Mouse (Mus musculus): Measurements from ENCODE around the gene Gm20458. TPM values are rescaled to one million over a fixed set of nuclear protein-coding genes. Genes with fewer than 3 reads are reported as not detected.

Gene Gm20458
- polyA plus RNA-seq, 1 experiment from 2014 or later: 19.2 TPM

- H3K4me3 ChIP-seq (replicated peaks; ENCODE audit: low read length): no peak within 1 kb of the TSS
- H3K27me3 ChIP-seq (ENCODE audit: control insufficient read depth, insufficient read depth, low read length): no peaks in the 10 kb centered on the region
- H3K4me1 ChIP-seq (ENCODE audit: control insufficient read depth, insufficient read depth, low read length): no peaks in the 10 kb centered on the region
- WGBS: 80% methylated on average over 6 of the region's 6 CpGs
- no peaks in the 10 kb centered on the region for H3K9me3 ChIP-seq (replicated peaks; ENCODE audit: control insufficient read depth, low read length)
- no peak within 1 kb of the TSS for H3K27ac ChIP-seq (ENCODE audit: low read length)
- no peak for ATAC-seq (ENCODE audit: insufficient read depth, low FRiP score)
- H3K36me3 ChIP-seq (ENCODE audit: control insufficient read depth, insufficient read depth, low read length): no peaks in the 10 kb centered on the region
- no peak within 1 kb of the TSS for H3K9ac ChIP-seq (ENCODE audit: low read length)
- H3K4me2 ChIP-seq (ENCODE audit: low read depth, low read length): no peak within 1 kb of the TSS
Observed at GRCm38 (mm10) chr2:164473624-164474023, 12.9 kb downstream of the Gm20458 start, which contains the start of gene Trp53tg5. Trp53tg5 (minus strand) TSS chr2:164473724.

- Histone ChIP-seq H3K4me2 (ENCODE audit: low read depth, low read length) (peak within 1 kb of the TSS; percentile 97), H3K9ac (ENCODE audit: low read length) (peak within 1 kb of the TSS; percentile 81), H3K36me3 (ENCODE audit: control insufficient read depth, insufficient read depth, low read length) (no peaks in the 10 kb centered on the region), H3K4me1 (ENCODE audit: control insufficient read depth, insufficient read depth, low read length) (peaks cover 9% of the 10 kb centered on the region), H3K27ac (ENCODE audit: low read length) (no peak within 1 kb of the TSS), H3K27me3 (ENCODE audit: control insufficient read depth, insufficient read depth, low read length) (no peaks in the 10 kb centered on the region), H3K9me3 (replicated peaks; ENCODE audit: control insufficient read depth, low read length) (no peaks in the 10 kb centered on the region), H3K4me3 (replicated peaks; ENCODE audit: low read length) (peak within 1 kb of the TSS; percentile 77)
- no peak for ATAC-seq (ENCODE audit: insufficient read depth, low FRiP score)
- WGBS: 3% methylated on average over 26 of the region's 26 CpGs
Observed at GRCm38 (mm10) chr2:164485681-164486257, 25.0 kb downstream of the Gm20458 start, which contains the start of gene Dbndd2. Dbndd2 (plus strand) TSS chr2:164486106.

- peak overlapping the region; percentile 77 for H3K4me3 ChIP-seq (replicated peaks; ENCODE audit: low read length)
- peak; percentile 77; the same call in 1 of the 2 replicates for ATAC-seq (ENCODE audit: insufficient read depth, low FRiP score)
- no peaks in the 10 kb centered on the region for H3K9me3 ChIP-seq (replicated peaks; ENCODE audit: control insufficient read depth, low read length)
- under 1% methylated on average over 86 of the region's 90 CpGs for WGBS
- H3K27me3 ChIP-seq (ENCODE audit: control insufficient read depth, insufficient read depth, low read length): no peaks in the 10 kb centered on the region
- H3K4me2 ChIP-seq (ENCODE audit: low read depth, low read length): peak overlapping the region; percentile 97
- peaks cover 9% of the 10 kb centered on the region for H3K4me1 ChIP-seq (ENCODE audit: control insufficient read depth, insufficient read depth, low read length)
- no peaks in the 10 kb centered on the region for H3K36me3 ChIP-seq (ENCODE audit: control insufficient read depth, insufficient read depth, low read length)
- H3K9ac ChIP-seq (ENCODE audit: low read length): peak overlapping the region; percentile 81
- H3K27ac ChIP-seq (ENCODE audit: low read length): no peak overlapping the region
Observed at GRCm38 (mm10) chr2:164486258-164487114, 25.7 kb downstream of the Gm20458 start.

GRCm38 (mm10) chr2:164487115-164487527 lies 26.4 kb downstream of the Gm20458 start:
- Histone ChIP-seq H3K4me1 (ENCODE audit: control insufficient read depth, insufficient read depth, low read length) (peaks cover 9% of the 10 kb centered on the region), H3K9me3 (replicated peaks; ENCODE audit: control insufficient read depth, low read length) (no peaks in the 10 kb centered on the region), H3K4me3 (replicated peaks; ENCODE audit: low read length) (peak overlapping the region; percentile 77), H3K27ac (ENCODE audit: low read length) (no peak overlapping the region), H3K27me3 (ENCODE audit: control insufficient read depth, insufficient read depth, low read length) (no peaks in the 10 kb centered on the region), H3K36me3 (ENCODE audit: control insufficient read depth, insufficient read depth, low read length) (no peaks in the 10 kb centered on the region), H3K9ac (ENCODE audit: low read length) (peak overlapping the region; percentile 81), H3K4me2 (ENCODE audit: low read depth, low read length) (peak overlapping the region; percentile 97)
- peak; percentile 36; the same call in 1 of the 2 replicates for ATAC-seq (ENCODE audit: insufficient read depth, low FRiP score)
- WGBS: 9% methylated on average over 11 of the region's 11 CpGs

- peak overlapping the region; percentile 97; the same call in 1 of the 2 replicates for H3K4me2 ChIP-seq (ENCODE audit: low read depth, low read length)
- no peaks in the 10 kb centered on the region for H3K9me3 ChIP-seq (replicated peaks; ENCODE audit: control insufficient read depth, low read length)
- no peaks in the 10 kb centered on the region for H3K36me3 ChIP-seq (ENCODE audit: control insufficient read depth, insufficient read depth, low read length)
- ATAC-seq (ENCODE audit: insufficient read depth, low FRiP score): no peak
- H3K27me3 ChIP-seq (ENCODE audit: control insufficient read depth, insufficient read depth, low read length): no peaks in the 10 kb centered on the region
- no peak overlapping the region for H3K9ac ChIP-seq (ENCODE audit: low read length)
- WGBS: 72% methylated on average over 9 of the region's 9 CpGs
- peaks cover 9% of the 10 kb centered on the region for H3K4me1 ChIP-seq (ENCODE audit: control insufficient read depth, insufficient read depth, low read length)
- H3K27ac ChIP-seq (ENCODE audit: low read length): no peak overlapping the region
- no peak overlapping the region for H3K4me3 ChIP-seq (replicated peaks; ENCODE audit: low read length)
Observed at GRCm38 (mm10) chr2:164487812-164488211, 27.0 kb downstream of the Gm20458 start.

GRCm38 (mm10) chr2:164494126-164494525 lies 33.4 kb downstream of the Gm20458 start:
- no peak overlapping the region for H3K27ac ChIP-seq (ENCODE audit: low read length)
- H3K9ac ChIP-seq (ENCODE audit: low read length): no peak overlapping the region
- H3K9me3 ChIP-seq (replicated peaks; ENCODE audit: control insufficient read depth, low read length): no peaks in the 10 kb centered on the region
- WGBS: 46% methylated on average over 2 of the region's 2 CpGs
- H3K36me3 ChIP-seq (ENCODE audit: control insufficient read depth, insufficient read depth, low read length): no peaks in the 10 kb centered on the region
- no peaks in the 10 kb centered on the region for H3K27me3 ChIP-seq (ENCODE audit: control insufficient read depth, insufficient read depth, low read length)
- H3K4me2 ChIP-seq (ENCODE audit: low read depth, low read length): no peak overlapping the region
- no peak overlapping the region for H3K4me3 ChIP-seq (replicated peaks; ENCODE audit: low read length)
- peaks cover 12% of the 10 kb centered on the region for H3K4me1 ChIP-seq (ENCODE audit: control insufficient read depth, insufficient read depth, low read length)
- ATAC-seq (ENCODE audit: insufficient read depth, low FRiP score): no peak

- no peak overlapping the region for H3K4me2 ChIP-seq (ENCODE audit: low read depth, low read length)
- H3K27me3 ChIP-seq (ENCODE audit: control insufficient read depth, insufficient read depth, low read length): no peaks in the 10 kb centered on the region
- H3K9ac ChIP-seq (ENCODE audit: low read length): no peak overlapping the region
- H3K27ac ChIP-seq (ENCODE audit: low read length): no peak overlapping the region
- no peak overlapping the region for H3K4me3 ChIP-seq (replicated peaks; ENCODE audit: low read length)
- H3K9me3 ChIP-seq (replicated peaks; ENCODE audit: control insufficient read depth, low read length): no peaks in the 10 kb centered on the region
- peaks cover 12% of the 10 kb centered on the region for H3K4me1 ChIP-seq (ENCODE audit: control insufficient read depth, insufficient read depth, low read length)
- peaks cover 2% of the 10 kb centered on the region; the same call in 1 of the 2 replicates for H3K36me3 ChIP-seq (ENCODE audit: control insufficient read depth, insufficient read depth, low read length)
- 54% methylated on average over 1 of the region's 1 CpGs for WGBS
- no peak for ATAC-seq (ENCODE audit: insufficient read depth, low FRiP score)
Observed at GRCm38 (mm10) chr2:164496331-164496730, 35.6 kb downstream of the Gm20458 start.

GRCm38 (mm10) chr2:164496847-164497690 lies 36.3 kb downstream of the Gm20458 start, which contains the start of gene Pigt:
Pigt (plus strand) TSS chr2:164497520.
- Histone ChIP-seq H3K9me3 (replicated peaks; ENCODE audit: control insufficient read depth, low read length) (no peaks in the 10 kb centered on the region), H3K27me3 (ENCODE audit: control insufficient read depth, insufficient read depth, low read length) (no peaks in the 10 kb centered on the region), H3K4me3 (replicated peaks; ENCODE audit: low read length) (peak within 1 kb of the TSS; percentile 94), H3K4me2 (ENCODE audit: low read depth, low read length) (peak within 1 kb of the TSS; percentile 97), H3K9ac (ENCODE audit: low read length) (peak within 1 kb of the TSS; percentile 85), H3K27ac (ENCODE audit: low read length) (peak within 1 kb of the TSS; percentile 64), H3K4me1 (ENCODE audit: control insufficient read depth, insufficient read depth, low read length) (peaks cover 12% of the 10 kb centered on the region), H3K36me3 (ENCODE audit: control insufficient read depth, insufficient read depth, low read length) (peaks cover 2% of the 10 kb centered on the region; the same call in 1 of the 2 replicates)
- 4% methylated on average over 43 of the region's 43 CpGs for WGBS
- peak; percentile 92 for ATAC-seq (ENCODE audit: insufficient read depth, low FRiP score)

Measured in stomach, embryonic 16.5 days (tissue).